Mouse (Mus musculus) layer of hippocampus, adult 18-20 months (tissue): Measurements from ENCODE around the gene Taar5. TPM values are rescaled to one million over a fixed set of nuclear protein-coding genes. Genes with fewer than 3 reads are reported as not detected.

Experiments used
- DNase-seq, 2 experiments: peaks; one replicate each; pipeline ENCODE4 v3.0.0; 2022; ENCODE audit warnings: low spot score in 2 of 2
- long read RNA-seq: library from polyadenylated mRNA; stranded (forward); transcript quantifications from one replicate; pipeline ENCODE4 v2.0.0, GENCODE M21; 2021
- total RNA-seq, 2 experiments: library from RNA; stranded (reverse); gene quantifications; 2 replicates each; pipeline ENCODE4 v1.2.3; 2021

Gene Taar5
- not detected for total RNA-seq
- long read RNA-seq = 0 reads

GRCm38 (mm10) chr10:23970656-23971165 lies at the start of gene Taar5:
TSS of gene Taar5 (plus strand) at chr10:23970706.
- DNase-seq = no peak

DNA sequence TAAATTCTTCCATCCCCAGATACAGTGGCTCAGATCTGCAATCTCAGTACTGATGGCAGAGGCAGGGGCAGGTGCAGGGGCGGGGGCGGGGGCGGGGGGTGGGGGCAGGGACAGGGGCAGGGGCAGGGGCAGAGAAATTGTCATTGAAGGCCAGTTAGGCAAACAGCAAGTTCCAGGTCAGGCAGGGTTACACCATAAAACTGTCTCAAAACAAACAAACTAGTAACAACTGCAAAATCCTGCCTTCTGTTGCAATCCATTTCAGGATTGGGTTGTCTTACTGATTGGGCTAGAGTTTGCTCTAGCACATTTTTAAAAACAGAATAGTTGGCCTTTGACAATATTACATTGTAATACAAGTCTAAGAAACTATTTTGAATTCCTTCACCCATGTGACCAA lies 48.0 kb upstream of the Taar5 start:
- DNase-seq = no peak

DNA sequence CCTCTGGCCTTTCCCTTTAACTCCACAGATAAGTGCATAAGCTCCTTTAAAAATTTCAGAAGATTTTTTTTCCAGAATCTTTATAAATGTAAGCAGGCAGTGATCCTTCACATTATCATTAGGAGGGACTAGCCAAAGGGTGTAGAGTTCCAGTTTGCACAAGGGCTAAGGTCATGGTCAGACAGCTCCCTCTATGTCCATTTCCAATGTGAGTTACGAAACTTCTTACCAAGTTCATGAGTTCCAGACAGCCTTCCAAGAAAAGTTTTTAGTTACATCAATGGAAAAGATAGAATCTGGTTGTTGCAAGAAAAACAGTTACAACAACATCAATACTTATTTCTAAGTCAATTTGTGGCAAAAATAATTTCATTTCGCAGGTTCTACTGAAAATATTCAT lies 46.6 kb upstream of the Taar5 start:
- DNase-seq = no peak

DNA sequence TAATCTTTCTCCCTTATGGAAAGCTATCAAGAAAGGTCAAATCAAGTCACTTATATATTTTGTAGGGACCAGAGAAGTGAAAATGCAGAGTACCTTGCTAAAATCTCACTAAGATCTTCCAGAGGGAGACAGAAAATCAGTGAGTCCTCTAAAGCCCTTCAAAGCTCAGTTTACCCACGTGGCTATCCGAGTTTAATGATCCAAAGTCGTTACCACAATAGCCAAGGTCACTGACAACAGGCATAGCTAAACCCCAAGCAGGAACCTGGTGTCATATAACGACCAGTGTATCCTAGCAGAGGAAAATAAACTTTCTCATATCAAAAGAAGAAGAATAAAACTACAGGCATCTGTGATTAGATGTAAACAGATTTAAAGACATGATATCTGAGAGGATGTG lies 32.9 kb upstream of the Taar5 start:
- DNase-seq = no peak

GRCm38 (mm10) chr10:23938312-23938711 lies 32.2 kb upstream of the Taar5 start, which contains the start of gene Taar2:
TSS of gene Taar2 (plus strand) at chr10:23938572.
- DNase-seq = no peak

DNA sequence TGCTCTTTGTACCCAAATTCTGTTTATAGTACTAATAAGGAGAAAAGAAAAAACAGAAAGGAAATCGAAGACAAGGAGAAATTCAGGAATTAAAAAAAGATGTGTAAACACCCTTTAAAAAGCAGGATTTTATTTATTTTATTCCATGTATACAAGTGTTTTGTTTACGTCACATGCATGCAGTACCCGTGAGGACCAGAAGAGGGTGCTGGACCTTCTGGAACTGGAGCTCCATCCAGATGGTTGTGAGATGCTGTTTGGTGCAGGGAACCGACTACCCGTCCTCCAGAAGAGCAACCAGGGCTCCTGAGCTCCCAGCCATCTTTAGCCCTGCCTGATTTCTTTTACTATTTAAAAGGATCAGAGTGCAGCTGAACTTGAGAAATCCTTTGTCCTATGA lies 28.0 kb upstream of the Taar5 start:
- no peak for DNase-seq

- DNase-seq = no peak
Measured at GRCm38 (mm10) chr10:23948026-23948425, 22.5 kb upstream of the Taar5 start.

- DNase-seq = peak in 1 of 2 experiments; percentile 18
Measured at GRCm38 (mm10) chr10:23949508-23950005, 20.9 kb upstream of the Taar5 start, which contains the start of gene Taar3. TSS of gene Taar3 (plus strand) at chr10:23949558.

- no peak for DNase-seq
Measured at GRCm38 (mm10) chr10:23951714-23952113, 18.8 kb upstream of the Taar5 start.

DNA sequence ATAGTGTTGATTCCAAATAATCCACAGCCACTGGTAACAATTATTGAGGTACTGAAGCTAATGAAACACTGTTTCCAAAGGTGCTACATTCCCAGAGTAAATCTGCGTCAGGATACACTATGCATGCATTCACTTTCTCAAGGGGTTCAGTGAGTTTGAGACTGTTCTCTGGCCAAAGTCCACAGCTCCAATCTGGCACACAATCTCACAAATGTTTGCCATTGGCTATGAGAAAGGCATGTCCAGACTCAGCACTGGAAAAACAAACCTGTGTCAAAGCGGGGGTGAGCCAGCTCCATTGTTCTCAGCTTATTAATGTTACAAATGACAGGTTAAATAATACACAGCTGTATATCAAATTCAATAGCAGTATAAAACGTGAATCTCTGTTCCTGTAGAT lies 11.4 kb upstream of the Taar5 start:
- no peak for DNase-seq

DNA sequence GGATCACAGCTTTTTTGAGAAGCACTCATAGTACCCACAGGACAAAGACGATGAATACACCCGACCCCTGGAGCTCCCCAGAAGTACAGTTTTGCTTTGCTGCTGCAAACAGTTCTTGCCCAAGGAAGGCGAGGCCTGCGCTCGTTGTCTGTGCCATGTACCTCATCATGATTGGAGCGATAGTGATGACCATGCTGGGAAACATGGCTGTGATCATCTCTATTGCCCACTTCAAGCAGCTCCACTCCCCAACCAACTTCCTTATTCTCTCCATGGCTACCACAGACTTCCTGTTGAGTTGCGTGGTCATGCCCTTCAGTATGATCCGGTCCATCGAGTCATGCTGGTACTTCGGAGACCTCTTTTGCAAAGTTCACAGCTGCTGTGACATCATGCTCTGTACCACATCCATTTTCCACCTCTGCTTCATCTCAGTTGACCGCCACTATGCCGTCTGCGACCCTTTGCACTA lies 10.0 kb upstream of the Taar5 start, which contains the start of gene Taar4:
Taar4 (plus strand) TSS at position 51 of the 472 bp plus-strand sequence.
- DNase-seq = no peak

GRCm38 (mm10) chr10:23963444-23963843 lies 7.1 kb upstream of the Taar5 start:
- no peak for DNase-seq

GRCm38 (mm10) chr10:23964921-23965610 lies 5.4 kb upstream of the Taar5 start:
- DNase-seq = no peak

DNA sequence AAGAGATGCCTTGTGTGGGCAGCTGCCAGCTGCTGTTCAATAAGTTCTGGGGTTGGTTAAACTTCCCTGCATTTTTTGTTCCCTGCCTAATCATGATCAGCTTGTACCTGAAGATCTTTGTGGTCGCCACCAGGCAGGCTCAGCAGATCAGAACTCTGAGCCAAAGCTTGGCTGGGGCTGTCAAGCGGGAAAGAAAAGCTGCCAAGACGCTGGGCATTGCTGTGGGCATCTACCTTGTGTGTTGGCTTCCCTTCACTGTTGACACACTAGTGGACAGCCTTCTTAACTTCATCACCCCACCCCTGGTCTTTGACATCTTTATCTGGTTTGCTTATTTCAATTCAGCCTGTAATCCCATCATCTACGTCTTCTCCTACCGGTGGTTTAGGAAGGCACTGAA lies 750 bp downstream of the Taar5 start:
- no peak for DNase-seq

DNA sequence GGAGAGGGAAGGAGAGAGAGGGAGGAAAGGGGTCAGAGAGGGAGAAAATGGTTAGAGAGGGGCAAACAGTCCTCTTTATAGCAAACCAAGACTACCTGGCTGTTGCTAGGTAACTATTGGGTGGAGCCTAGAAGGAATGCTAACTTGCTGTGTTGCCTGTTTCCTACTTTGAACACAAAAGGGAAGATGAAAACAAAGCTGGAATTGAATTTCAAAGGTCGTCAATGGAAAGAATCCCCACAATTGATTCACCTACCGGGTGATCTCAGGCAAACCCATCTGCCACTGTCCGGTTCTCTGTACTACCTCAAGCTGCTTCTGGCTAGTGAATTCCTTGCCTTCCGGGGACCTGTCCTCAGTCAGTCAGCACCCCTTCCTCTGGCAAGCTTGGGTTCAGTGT lies 7.5 kb downstream of the Taar5 start:
- DNase-seq = no peak

DNA sequence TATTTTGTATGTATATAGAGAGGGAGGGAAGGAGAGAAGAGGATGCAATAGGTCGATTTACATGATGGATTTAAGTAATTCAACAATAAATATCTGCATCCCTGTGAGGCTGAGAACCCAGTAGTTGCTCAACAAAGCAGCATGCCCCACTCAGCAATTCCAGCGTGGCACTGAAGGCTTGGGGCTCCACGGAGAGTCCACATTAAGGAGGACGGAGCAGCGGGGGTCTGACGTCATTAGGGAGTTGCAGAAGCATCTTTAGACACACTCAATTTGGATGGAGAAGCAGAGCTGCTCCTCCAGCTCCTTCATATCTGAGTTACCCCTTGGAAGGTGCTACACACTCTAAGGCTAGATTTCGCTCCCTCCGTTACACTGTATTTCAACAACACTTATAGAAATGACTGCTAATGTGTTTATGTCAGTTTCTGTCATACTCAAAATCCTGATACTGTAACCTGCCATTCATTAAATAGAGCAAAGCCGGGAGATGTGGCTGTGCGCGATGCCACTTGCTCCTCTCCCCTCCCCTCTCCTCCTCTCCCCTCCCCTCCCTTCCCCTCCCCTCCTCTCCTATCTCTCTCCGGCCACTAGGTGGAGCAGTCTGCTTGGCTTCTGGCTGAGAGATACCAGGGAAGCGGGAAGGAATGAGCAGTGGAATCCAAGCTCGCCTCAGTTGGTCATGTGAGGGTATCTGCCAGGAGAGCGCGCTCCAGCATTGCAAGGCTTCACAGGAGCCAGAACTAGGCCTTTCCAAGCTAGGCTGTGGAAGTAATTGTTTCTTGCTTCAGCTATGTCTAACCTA lies 8.6 kb downstream of the Taar5 start:
- DNase-seq = peak; percentile 54 to 81

GRCm38 (mm10) chr10:23985546-23985945 lies 15.0 kb downstream of the Taar5 start, which contains the start of gene Taar6:
TSS of gene Taar6 (minus strand) at chr10:23985646.
- DNase-seq = no peak

- no peak for DNase-seq
Measured at GRCm38 (mm10) chr10:23986419-23986818, 15.9 kb downstream of the Taar5 start.

DNA sequence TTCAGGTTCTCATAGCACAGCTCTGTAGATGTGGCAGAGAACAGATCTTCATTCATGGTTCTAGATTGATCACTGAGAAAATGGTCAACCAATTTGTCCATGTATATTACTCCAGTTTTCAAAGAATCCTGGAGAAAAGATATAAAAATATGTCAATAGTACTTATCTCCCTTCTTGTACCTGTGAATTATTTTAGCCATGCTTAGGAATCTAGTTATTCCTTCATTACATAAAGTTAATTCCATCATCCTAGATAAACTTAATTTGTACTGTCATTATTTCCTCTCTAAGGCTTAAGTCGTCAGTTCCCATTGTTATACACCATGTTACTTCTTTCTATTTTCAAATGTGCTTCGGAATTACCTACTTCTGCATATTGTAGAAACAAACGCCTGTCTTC lies 22.9 kb downstream of the Taar5 start, which contains the start of gene Taar7a:
Taar7a (minus strand) TSS at position 101 of the 400 bp plus-strand sequence.
- no peak for DNase-seq

GRCm38 (mm10) chr10:23999639-24000038 lies 29.1 kb downstream of the Taar5 start, which contains the start of gene Taar7b:
TSS of gene Taar7b (plus strand) at chr10:23999939.
- no peak for DNase-seq

DNA sequence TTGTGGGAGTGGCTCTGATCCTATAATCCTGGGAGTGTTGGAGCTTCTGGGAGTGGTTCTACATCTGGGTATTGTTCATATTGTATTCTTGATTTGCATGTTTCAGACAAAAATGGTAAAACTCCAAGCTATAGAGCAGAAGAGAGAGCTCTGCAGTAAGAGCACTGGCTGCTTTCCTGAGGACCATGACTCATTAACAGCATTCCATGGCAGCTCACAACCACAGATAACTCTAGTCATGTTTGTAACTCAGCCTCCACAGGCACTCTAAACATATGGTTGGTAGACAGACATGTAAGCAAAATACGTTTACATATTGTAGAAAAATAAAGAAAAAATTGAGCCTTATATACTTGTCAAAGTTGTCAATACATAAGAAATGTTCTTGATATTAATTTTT lies 35.9 kb downstream of the Taar5 start:
- no peak for DNase-seq

GRCm38 (mm10) chr10:24007034-24007433 lies 36.5 kb downstream of the Taar5 start:
- no peak for DNase-seq
